Mouse (Mus musculus): ENCODE data around the gene Esp24. TPM values are rescaled to one million over a fixed set of nuclear protein-coding genes. Genes with fewer than 3 reads are reported as not detected.

The Esp24 gene
- polyA plus RNA-seq, 2 experiments, result not detected

GRCm38 (mm10) chr17:39063641-39064040 is 27.1 kb downstream of the Esp24 start:
- H3K4me1 ChIP-seq (replicated peaks; ENCODE audit: control insufficient read depth in 2 of 2, insufficient read depth in 2 of 2, low read length in 1 of 2), result no peaks in the 10 kb centered on the region
- no peak for ATAC-seq (ENCODE audit: insufficient read depth)
- no peak overlapping the region for H3K9ac ChIP-seq (replicated peaks)
- no peak overlapping the region for H3K4me3 ChIP-seq (ENCODE audit: insufficient read depth in 1 of 2, low read depth in 2 of 2, low read length in 2 of 2)
- TF ChIP-seq CTCF (IDR thresholded peaks at IDR 0.05; ENCODE audit: low read depth) (no peak), EP300 (IDR thresholded peaks at IDR 0.05; ENCODE audit: low read depth) (no peak)
- no peaks in the 10 kb centered on the region for H3K9me3 ChIP-seq (ENCODE audit: control insufficient read depth, low read length)
- DNase-seq (ENCODE audit: low read depth in 3 of 3, low spot score in 3 of 3), result no peak
- H3K4me2 ChIP-seq (ENCODE audit: low read depth), result no peak overlapping the region
- no peak overlapping the region for H3K27ac ChIP-seq
- H3K27me3 ChIP-seq (ENCODE audit: control insufficient read depth, insufficient read depth, low read length), result no peaks in the 10 kb centered on the region
- H3K36me3 ChIP-seq (replicated peaks; ENCODE audit: control insufficient read depth, insufficient read depth, low read depth), result no peaks in the 10 kb centered on the region

- Histone ChIP-seq H3K9ac (replicated peaks) (no peak within 1 kb of the TSS), H3K4me1 (replicated peaks; ENCODE audit: control insufficient read depth in 2 of 2, insufficient read depth in 2 of 2, low read length in 1 of 2) (no peaks in the 10 kb centered on the region), H3K4me2 (ENCODE audit: low read depth) (no peak within 1 kb of the TSS), H3K4me3 (ENCODE audit: insufficient read depth in 1 of 2, low read depth in 2 of 2, low read length in 2 of 2) (no peak within 1 kb of the TSS), H3K27ac (no peak within 1 kb of the TSS), H3K9me3 (ENCODE audit: control insufficient read depth, low read length) (no peaks in the 10 kb centered on the region), H3K36me3 (replicated peaks; ENCODE audit: control insufficient read depth, insufficient read depth, low read depth) (no peaks in the 10 kb centered on the region), H3K27me3 (ENCODE audit: control insufficient read depth, insufficient read depth, low read length) (no peaks in the 10 kb centered on the region)
- WGBS (ENCODE audit: insufficient replicate concordance), result 18% methylated on average over 1 of the region's 1 CpGs
- DNase-seq (ENCODE audit: low read depth in 3 of 3, low spot score in 3 of 3) (no peak), ATAC-seq (ENCODE audit: insufficient read depth) (no peak)
- TF ChIP-seq EP300 (IDR thresholded peaks at IDR 0.05; ENCODE audit: low read depth) (no peak), CTCF (IDR thresholded peaks at IDR 0.05; ENCODE audit: low read depth) (no peak)
These were observed 40.4 kb downstream of the Esp24 start, which contains the start of gene Esp23 for GRCm38 (mm10) chr17:39076937-39077336. Gene Esp23 (minus strand): TSS chr17:39077037.

Other genes with a start within 250 kb of the Esp24 start
- gene Gm21903, start 6.6 kb downstream of the Esp24 start, polyA plus RNA-seq (2012; rRNA removed), result not detected in 2 replicates
- not detected in 2 replicates for gene Gm21903, start 6.6 kb downstream of the Esp24 start, polyA plus RNA-seq (2014; fragmentation: Nextera tagmentation; extraction: Ambion mirVana)
- gene Esp23, start 40.3 kb downstream of the Esp24 start, polyA plus RNA-seq (2012; rRNA removed), result not detected in 2 replicates
- not detected in 2 replicates for gene Esp23, start 40.3 kb downstream of the Esp24 start, polyA plus RNA-seq (2014; fragmentation: Nextera tagmentation; extraction: Ambion mirVana)
- not detected in 2 replicates for gene Esp22, start 58.6 kb downstream of the Esp24 start, polyA plus RNA-seq (2012; rRNA removed)
- not detected in 2 replicates for gene Esp22, start 58.6 kb downstream of the Esp24 start, polyA plus RNA-seq (2014; fragmentation: Nextera tagmentation; extraction: Ambion mirVana)